Mouse (Mus musculus) c-Kit-negative CD71-positive TER-119-positive erythroid progenitor cells, embryonic 14.5 days (primary cell): ENCODE data around the gene Tnfsf13.

ENCODE experiments used
- DNase-seq: peaks from one replicate; pipeline ENCODE4 v3.0.0-alpha.2; 2013; ENCODE audit warnings: low read depth, low spot score

Tnfsf13 gene

DNA sequence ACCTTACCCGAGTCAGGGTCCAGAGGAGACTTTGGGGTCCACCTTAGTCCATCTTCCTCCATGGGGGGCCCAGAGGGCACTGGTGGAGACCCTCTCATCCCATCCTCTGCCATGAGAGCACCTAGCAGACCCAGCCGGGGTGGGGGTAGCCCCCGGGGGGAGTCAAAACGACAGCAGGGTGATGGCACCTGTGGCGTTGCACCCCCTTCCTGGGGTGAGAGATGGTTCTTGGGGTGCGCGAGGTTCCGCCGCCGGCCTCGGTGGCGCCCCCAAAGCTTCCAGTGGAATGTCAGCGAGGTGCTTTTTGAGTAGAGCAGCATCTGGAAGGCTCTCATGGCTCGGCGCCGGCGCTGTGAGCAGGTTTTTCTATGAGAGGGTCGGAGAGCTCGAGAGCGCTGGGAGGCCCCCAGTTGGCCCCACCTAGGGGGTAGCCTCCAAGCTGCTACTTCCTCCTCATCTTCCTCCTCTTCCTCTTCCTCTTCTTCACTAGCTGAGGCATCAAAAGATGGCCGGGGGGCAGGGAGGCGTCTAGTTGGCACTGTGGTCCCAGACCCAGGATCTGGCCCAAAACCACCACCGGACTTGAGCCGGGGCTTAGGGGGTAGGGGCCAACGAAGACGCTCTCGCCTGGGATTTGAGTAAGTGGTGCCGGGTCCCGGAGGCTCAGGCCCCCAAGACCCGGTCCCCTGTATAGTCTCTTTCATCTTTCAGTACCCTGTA lies 5.3 kb downstream of the Tnfsf13 start:
- DNase-seq: no peak

- no peak for DNase-seq
Measured at GRCm38 (mm10) chr11:69679144-69679543, 6.4 kb downstream of the Tnfsf13 start.

GRCm38 (mm10) chr11:69672211-69672706 lies 13.3 kb downstream of the Tnfsf13 start, which contains the start of gene Eif4a1:
TSS of gene Eif4a1 (minus strand) at chr11:69672423.
- DNase-seq: peak; percentile 99

DNA sequence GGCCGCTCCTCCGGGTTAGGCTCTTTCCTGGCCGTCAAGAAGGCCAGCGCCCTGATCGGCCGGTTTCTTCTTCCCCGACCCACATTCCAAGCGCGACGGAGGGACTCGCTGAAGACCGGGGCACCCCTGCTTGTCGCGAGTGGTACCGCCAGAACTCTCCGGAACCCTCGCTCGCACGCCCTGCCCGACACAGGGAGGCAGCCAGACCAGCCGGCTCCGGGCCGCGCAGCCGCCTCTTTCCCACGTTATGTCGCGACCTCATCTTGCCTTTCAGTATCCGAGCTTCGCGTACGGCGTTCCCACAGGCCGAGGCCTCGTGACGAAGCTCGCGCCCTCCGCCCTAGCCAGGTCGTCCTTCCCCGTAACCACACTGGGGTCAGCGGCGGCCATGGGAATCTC lies 13.9 kb downstream of the Tnfsf13 start:
- DNase-seq: no peak

- DNase-seq: peak; percentile 77
Measured at GRCm38 (mm10) chr11:69670786-69671725, 14.5 kb downstream of the Tnfsf13 start.

DNA sequence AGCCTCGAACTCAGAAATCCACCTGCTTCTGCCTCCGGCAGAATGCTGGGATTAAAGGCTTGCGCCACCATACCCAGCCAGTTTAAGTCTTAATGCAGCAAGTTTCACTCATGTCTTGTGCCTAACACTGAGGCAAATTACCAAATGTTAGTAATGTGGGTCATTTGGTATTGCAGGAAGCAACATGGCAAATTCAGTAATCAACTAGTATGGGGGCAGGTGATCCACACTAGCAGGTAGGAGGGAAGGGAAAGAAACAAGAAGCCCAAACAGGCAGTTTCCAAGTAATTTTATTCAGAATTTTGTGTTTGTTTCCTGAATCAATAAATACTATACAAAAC lies 18.9 kb downstream of the Tnfsf13 start:
- no peak for DNase-seq

- no peak for DNase-seq
Measured at GRCm38 (mm10) chr11:69665961-69666664, 19.5 kb downstream of the Tnfsf13 start, which contains the start of gene Cd68. TSS of gene Cd68 (minus strand) at chr11:69666153.

GRCm38 (mm10) chr11:69665457-69665960 lies 20.1 kb downstream of the Tnfsf13 start:
- no peak for DNase-seq

DNA sequence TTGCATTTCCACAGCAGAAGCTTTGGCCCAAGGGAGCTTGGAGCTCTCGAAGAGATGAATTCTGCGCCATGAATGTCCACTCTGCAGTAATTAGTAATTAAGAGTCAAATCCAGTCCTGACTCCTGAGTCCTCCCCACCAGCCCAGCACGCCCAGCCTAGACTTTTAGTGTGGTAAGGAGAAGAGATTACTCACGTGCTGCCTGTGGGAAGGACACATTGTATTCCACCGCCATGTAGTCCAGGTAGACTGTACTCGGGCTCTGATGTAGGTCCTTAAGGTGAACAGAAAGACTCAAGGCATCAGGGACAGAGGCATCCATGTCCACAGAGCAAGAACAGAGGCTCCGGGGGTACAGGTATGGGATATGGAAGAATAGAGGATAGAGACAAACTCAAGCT lies 20.7 kb downstream of the Tnfsf13 start:
- DNase-seq: no peak

DNA sequence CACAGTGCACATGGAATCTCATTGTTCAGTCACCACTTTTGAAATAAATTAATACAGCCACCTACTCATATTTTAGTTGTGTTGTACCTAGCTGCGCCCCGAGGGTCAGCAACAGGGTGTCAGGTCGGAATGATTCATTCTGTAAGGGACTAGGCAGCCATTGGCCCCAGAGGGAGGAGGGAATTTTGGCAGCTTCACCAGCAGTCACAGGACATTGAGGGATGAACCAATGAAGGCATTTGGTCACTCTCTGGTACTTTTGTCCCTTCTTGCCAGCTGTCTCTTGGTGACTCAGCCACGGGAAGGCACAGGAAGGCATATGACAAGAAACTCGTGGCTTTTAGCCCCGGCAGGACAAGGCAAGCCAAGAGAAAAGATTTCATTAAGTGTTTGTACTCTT lies 21.8 kb downstream of the Tnfsf13 start:
- DNase-seq: no peak

DNA sequence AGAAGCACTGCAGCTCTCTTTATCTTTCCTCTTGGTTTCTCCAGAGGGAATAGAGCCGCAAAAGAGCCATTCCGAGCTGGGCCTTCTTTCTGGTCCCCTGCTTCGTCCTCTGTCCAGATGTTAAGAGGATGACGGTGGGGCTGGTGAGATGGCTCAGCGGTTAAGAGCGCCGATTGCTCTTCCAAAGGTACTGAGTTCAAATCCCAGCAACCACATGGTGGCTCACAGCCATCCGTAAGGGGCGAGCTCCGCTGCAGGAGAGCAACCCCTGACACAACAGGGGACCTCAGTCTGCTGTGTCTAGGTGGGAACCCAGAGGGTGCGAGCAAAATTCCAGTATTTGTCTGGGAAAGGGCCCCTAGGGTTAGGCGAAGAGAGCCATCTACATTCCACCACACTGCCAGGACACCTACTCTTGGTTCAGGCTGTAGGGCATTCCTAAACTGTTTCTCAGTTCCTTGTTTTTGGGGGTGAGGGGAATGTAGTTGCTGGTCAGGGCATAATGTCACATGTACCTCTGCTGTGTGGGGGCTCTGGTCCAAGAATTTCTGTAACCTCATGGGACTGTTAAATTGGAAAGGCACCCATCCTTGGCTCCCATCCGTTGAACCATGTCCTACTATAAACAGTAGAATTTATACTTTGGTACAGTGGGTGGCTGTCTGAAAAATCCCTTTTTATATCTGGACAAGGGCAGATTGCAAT lies 22.5 kb downstream of the Tnfsf13 start:
- DNase-seq: no peak

DNA sequence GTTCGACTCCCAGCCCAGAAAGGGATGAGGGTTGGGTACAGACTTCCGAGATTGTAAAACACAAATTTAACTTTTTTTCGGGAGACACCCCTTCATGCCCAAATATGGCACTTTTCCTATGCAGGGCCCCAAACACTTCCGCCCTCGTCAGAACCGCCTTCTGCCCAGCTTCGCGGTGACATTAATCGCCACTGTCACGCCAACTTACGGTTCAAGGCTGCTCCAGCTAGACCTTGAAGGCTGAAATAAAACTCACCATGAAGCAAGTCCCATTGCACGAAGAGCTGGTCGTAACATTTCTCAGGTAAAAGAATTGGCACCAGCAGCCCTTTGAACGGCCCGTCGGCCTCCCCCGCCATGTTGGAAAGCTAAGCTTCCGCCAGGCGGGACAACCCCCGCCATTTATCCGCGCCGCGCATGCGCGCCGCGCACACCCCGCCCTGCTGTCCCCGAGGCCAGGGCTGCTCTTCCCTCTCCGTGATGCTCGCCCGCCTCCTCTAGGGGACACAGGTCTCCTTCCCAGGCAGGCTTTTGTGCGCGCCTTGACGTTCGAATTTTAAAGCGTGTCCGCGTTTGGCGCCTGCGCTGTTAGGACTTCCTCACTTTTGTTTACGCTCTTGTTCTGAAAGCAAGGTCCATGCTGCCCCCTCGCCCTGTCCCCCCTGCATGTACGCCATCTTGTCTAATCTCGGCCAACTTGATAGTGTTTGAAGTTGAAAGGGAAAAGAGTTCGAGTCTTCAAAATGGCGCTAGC lies 23.2 kb downstream of the Tnfsf13 start, which contains the start of gene Mpdu1:
Mpdu1 (minus strand) TSS at position 430 of the 754 bp plus-strand sequence.
- peak; percentile 90 for DNase-seq

- no peak for DNase-seq
Measured at GRCm38 (mm10) chr11:69661221-69661881, 24.2 kb downstream of the Tnfsf13 start.

DNA sequence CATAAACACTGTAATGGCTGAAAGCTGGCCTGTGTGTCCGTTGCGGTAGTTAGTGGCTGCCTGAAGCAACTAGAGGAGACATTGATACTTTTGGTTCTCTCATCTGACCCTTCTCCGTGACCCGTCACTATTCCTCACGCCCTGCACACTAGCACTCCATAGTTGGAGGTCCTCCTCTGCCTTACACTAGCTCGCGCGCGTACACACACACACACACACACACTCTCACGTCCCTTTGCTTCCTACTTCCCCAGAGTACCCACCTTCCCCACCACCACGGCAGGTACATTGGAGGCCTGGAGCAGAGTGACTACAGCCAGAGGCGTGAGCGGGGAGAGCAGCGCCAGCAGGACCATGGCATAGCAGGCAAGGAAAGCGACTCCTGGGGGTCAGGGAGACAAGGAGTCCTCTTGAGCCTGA lies 28.1 kb downstream of the Tnfsf13 start:
- no peak for DNase-seq

DNA sequence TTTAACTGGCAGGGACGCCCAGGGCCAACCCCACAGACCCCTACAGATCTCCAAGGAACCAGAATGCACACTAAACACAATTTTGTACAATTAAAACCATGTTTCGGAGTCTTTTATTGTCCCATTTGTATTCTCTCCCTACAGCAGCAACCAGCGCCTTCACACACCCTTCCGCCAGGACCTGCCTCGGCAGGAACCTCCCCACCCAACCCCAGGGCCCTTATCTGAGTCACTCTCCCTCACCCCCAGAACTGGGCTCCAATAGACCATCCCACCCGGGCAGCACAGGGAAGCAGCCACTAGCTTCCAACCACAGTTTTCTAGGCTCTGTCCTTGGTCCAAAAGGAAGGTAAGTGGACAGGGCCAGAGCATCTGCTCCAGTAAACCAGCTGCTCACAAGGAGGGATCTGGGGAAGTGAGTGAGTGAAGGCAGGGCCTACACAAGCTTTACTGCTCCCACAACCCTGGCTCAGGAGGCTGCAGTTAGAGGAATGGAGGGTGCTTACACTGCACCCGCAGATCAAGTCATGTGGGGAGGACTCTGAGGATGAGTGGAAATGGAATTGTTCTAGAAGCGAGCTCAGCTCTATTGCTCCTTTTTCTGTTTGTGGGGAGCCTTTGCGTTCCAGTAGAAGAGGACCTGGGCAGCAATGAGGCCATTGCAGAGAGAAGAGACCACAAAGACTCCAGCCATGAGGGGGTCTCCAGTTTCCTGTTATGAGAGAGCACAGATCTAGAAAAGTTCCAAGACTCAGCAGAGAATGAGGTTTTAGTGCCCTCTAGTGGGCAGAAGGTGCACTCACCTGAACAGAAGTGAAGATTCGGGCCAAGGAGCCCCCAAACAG lies 28.7 kb downstream of the Tnfsf13 start:
- DNase-seq: no peak

- no peak for DNase-seq
Measured at GRCm38 (mm10) chr11:69656065-69656455, 29.5 kb downstream of the Tnfsf13 start.

- DNase-seq: no peak
Measured at GRCm38 (mm10) chr11:69655264-69656064, 30.1 kb downstream of the Tnfsf13 start, which contains the start of gene Sox15. TSS of gene Sox15 (plus strand) at chr11:69655314.

- no peak for DNase-seq
Measured at GRCm38 (mm10) chr11:69654760-69655159, 30.8 kb downstream of the Tnfsf13 start.
